Mouse (Mus musculus) lung, postnatal 25 days (tissue): ENCODE data around the gene Nat8f5.
"Not testable (repeated sequence)": the region's sequence is repeated elsewhere in the genome, so short reads cannot be mapped to it uniquely, and the experiment has no call there.

Source experiments
- DNase-seq: peaks from one replicate; pipeline ENCODE4 v3.0.0; 2022; ENCODE audit warnings: low spot score

The Nat8f5 gene

DNA sequence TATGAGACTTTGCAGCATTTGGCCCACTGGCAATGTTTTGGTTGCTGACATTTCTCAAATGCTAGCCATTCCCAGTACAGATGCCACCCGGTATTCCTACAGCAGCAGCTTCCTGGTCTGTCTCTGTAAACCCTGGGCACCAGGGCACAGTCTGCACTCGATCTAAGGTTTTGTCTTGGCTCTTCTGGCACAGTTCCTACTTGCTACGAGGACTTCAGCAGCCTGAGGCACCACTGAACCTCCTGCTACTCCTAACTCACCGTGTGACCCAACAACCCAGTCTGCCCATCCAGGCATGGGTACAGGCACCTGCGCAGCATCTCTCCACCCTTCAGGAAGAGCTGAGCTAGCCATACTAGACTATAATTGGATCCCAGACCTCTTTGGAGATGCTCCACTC lies 15.3 kb upstream of the Nat8f5 start:
- DNase-seq, result not testable (repeated sequence)

DNA sequence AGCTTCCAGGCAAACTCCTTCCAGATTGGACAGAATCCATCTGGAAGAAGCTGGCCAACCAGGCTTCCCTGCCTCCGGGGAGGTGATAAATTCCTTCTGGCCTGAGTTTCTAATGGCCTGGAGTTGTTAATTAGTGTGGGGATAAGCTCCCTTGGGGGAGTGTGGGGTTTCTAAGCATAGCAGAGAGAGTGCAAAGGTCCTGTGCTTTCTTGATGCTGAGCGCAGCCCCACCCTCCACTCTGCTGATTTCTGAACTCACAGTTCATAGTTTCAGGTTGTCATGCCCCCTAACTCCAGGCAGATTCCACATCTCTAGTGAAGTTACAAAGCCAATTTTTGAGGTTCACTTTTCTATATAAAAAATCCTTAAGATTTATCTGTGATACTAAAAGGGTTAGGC lies 14.3 kb upstream of the Nat8f5 start:
- not testable (repeated sequence) for DNase-seq

GRCm38 (mm10) chr6:85834504-85835100 lies 13.8 kb upstream of the Nat8f5 start:
- peak; percentile 24 for DNase-seq

GRCm38 (mm10) chr6:85831796-85832321 lies 11.1 kb upstream of the Nat8f5 start, which contains the start of gene Nat8:
Gene Nat8 (minus strand): TSS chr6:85832082.
- no peak for DNase-seq

DNA sequence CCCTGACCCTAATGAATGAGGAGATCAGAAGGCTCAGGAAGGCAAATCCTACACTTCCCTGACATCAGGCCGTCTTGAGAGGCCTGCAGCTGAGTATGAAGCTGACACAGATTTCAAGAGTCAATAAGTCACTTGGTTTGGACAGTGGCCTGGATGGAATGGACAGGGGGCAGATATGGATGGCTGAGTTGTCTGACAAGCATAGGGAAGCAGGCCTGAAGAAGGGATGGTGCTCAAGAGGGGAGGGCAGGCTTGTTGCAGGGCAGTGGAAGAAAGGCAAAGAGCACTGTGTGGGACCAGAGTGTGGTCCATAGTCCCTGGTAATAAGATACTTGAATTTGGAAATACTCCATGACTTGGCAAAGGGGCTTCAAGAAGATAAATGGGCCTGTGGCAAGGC lies 8.7 kb upstream of the Nat8f5 start:
- DNase-seq, result no peak

GRCm38 (mm10) chr6:85825886-85826285 lies 5.1 kb upstream of the Nat8f5 start:
- no peak for DNase-seq

- DNase-seq, result no peak
Measured at GRCm38 (mm10) chr6:85823382-85824090, 2.8 kb upstream of the Nat8f5 start.

- no peak for DNase-seq
Measured at GRCm38 (mm10) chr6:85822286-85822685, 1.5 kb upstream of the Nat8f5 start.

GRCm38 (mm10) chr6:85818338-85818737 lies 2.4 kb downstream of the Nat8f5 start:
- DNase-seq, result no peak

DNA sequence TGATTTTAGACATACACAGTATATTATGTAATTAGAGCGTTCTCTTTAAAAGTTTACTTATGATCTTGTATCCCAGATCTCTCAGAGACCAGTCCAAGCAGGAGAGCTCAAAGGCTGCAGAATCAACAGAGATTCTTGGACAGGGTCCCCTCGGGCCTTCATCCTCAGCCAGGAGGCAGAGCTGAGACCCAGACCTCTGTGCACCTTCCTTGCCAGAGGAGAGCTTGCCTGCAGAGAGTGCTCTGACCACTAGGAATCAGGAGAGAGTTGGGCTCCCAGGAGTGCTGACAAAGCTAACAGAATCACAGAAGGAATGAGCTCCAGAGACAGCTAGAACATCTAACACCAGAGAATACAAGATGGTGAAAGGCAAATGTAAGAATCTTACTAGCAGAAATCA lies 7.4 kb downstream of the Nat8f5 start:
- no peak for DNase-seq

- not testable (repeated sequence) for DNase-seq
Measured at GRCm38 (mm10) chr6:85810942-85811537, 9.7 kb downstream of the Nat8f5 start.

DNA sequence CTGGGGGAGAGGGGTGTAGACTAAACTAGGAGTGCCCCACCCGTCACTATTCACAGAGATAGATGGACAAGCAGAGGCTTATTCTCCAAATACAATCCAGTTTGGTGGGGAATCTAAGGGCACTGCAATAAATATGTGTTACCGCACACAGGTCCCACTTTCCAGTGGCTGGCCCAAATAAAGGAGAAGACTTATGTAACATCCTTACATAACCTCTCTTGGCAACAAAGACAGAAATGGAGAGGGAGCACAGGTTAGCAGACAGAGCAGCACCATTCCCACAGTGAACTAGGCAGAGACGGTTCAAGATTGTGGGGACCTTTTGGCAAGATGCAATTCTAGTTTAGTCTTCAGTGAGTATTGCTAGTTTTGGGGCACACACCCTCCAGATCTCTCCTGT lies 10.3 kb downstream of the Nat8f5 start:
- not testable (repeated sequence) for DNase-seq

DNA sequence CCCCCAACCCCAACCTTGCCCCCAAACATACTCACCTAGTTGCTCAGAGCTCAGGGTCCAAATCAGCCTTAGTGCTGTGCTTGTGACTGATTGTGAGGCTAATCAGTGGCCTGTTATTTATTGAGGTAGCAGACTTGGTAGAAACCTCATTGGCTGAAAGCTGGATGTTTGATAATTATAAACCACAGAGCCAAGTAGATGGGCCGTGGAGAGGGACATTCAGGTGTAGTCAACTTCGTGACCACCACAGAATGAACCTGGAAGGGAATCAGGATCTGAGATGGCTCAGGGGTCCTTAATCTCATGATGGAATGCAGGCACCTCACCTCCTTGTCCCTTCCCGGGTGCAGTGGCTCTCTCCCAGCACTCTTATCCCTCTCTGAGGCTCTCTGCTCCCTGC lies 11.0 kb downstream of the Nat8f5 start:
- not testable (repeated sequence) for DNase-seq

DNA sequence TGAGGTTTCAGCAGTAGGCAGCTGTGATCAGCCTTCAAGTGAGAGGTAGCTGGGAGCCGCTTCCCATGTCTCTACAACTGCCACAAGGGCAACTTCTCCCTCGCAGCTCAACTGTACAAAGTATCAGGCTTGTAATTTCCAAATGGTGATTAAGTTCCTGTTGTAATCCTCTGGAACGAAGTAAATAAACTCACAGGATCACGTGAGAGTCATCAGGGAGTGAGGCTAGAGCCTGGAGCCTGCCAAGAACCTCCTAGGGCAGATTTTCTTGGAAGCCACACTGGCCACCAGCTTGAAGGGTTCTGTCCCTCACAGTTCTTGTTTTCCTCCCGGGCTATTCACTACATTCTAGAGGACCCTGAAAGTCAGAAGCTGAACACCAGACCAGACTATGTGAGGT lies 17.6 kb downstream of the Nat8f5 start:
- peak; percentile 48 for DNase-seq
